Mouse (Mus musculus) regulatory T cell (primary cell): Measurements from ENCODE around the gene Tmem251.

ENCODE experiments used
- in situ Hi-C: fragments of 300-600 bp; cut with MboI, MseI; formaldehyde crosslinking; loops from one replicate; pipeline ENCODE4 v1.15.1; 2025; ENCODE audit warnings: high pct_unique_total_duplicates

Tmem251 gene

DNA sequence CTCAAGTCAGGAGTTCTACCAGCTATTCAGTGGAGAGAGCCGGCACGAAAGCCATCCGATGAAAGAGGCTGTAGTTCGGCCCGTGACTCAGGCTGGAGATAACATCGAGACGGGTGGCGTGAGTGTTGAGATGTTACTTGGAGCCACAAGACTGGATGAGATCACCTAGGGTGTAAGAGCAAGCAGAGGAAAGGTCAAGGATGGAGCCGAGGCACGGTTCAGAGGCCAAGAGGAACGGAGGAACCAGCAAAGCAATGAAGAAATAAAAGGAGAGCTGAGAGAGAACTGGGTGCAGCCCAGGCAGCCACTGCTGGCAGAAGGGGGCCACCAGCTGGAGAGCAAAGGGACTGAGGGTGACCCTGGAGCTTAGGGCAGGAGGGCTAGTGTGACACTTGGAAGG lies 35.3 kb upstream of the Tmem251 start:
- in situ Hi-C loops: loop anchor here (5.0 kb wide), 1 partner anchor 126 kb away; no protein-coding TSS in a partner anchor

DNA sequence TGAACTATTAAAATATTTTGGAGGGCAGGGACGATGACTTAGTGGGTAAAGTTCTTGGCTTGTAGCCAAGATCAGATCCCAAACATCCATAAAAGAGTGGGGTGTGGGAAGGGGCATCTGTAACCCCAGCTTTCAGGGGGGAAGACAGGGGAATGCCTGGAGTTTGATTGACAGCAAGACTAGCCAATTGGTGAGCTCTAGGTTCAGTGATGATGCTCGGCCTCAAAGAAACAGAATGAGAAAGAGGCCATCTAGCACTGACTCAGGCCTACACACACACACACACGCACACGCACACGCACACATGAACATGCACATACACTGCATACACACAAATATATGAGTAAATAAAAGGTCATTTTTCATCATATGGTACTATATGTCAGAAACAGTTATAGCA lies 33.7 kb upstream of the Tmem251 start:
- in situ Hi-C loops: loop anchor here (5.0 kb wide), 1 partner anchor 128 kb away; no protein-coding TSS in a partner anchor

DNA sequence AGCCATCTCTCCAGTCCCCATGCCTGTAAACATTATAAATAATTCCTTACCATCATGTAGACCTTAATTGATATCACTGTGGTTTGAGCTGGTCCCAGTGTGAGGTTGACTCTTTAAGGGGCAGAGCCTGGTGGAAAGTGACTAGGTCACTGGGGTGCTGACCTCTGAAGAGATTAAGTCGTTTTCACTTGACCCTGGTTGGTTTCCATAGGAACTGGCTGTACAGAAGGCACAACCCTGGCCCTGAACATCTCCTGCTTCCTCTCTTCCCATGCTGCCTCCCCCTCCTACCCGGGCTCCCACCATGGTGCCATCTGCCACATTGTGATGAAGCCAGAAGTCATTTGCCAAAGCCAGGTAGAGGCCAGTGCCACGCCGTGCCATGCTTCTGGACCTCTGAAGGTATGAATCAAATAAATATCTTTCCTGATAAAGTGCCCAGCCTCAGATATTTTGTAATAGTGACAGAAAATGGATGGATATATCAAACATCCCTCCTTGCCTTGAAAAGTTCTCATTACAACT lies 32.6 kb upstream of the Tmem251 start:
- in situ Hi-C loops: no loop called here

DNA sequence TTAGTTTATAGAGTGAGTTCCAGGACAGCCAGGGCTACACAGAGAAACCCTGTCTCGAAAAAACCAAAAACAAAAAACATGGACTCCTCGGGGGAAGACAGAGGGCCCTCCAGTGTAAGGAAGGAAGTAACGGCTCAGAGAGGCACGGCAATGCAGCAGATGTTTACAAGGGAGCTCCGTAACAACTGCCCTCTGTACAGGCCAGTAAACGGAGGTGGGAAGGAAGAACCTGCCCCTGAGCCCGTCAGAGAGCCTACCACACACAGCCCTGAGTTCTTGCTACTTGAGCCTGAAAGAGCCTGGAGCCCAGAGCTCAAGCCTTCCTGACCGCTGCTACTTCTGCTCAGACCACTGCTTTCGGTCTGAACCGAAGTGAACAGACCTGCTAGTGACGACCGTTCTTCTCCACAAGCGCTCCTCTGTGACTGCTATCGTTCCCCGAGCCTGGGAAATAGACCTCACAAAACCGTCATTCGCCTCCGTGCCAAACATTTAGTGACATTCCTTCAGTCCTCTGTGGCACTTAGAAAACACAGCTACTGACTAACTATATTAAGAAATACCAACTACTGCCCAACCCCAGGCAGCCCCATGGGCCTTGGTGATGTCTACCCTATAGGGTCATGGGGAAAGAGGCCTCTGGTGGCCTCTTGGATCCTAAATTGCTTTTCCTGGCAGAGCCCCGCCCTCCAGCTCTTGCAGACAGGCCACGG lies 30.3 kb upstream of the Tmem251 start:
- in situ Hi-C loops: no loop called here

DNA sequence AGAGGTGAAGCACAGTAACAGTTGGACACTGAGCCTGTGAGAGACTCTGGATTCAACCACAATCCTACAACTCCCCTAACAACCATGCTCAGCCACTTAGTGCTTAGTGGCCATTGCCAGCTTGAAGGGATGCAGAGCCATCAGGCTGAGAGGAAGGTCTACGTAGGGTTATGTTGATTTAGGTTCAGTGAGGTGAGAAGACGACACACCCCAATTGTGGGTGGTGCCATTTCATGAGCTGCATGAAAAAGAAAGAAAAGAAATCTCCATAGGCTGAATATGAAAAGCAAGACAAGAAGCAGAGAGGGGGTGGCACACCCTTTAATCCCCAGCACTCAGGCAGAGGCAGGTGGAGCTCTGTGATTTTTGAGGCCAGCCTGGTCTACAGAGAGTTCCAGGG lies 29.4 kb upstream of the Tmem251 start:
- in situ Hi-C loops: no loop called here

DNA sequence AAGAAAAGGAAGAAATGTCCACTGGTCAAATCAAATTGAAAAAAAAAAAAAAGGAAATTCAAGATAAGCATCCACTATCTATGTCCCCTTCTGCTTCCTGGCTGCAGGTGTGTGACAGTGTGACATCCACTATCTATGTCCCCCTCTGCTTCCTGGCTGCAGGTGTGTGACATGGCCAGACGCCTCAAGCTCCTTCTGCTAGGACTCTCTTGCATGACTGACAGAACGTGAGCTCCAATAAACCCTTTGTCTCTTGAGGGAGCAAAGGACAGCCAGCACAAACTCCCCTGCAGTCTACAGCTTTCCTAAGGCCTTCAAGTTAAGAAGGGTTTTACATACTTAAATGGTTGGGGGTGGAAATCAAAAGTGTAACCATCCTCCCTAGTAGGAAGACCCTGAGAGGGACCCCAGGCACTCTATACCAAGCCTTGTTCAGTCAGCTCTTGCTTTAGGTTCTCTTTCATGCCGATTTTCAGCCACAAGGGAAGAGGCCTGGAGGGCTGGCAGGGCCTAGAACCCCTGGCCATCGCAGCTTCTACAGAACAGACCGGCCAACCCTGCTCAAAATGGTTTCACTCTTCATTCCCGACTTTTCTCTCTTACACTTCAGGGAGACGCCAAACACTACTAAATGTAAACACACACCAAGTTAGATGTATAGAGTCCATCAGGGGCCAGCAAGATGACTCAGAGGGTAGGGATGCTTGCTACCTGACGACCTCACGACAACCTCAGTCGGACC lies 28.7 kb upstream of the Tmem251 start:
- in situ Hi-C loops: no loop called here

DNA sequence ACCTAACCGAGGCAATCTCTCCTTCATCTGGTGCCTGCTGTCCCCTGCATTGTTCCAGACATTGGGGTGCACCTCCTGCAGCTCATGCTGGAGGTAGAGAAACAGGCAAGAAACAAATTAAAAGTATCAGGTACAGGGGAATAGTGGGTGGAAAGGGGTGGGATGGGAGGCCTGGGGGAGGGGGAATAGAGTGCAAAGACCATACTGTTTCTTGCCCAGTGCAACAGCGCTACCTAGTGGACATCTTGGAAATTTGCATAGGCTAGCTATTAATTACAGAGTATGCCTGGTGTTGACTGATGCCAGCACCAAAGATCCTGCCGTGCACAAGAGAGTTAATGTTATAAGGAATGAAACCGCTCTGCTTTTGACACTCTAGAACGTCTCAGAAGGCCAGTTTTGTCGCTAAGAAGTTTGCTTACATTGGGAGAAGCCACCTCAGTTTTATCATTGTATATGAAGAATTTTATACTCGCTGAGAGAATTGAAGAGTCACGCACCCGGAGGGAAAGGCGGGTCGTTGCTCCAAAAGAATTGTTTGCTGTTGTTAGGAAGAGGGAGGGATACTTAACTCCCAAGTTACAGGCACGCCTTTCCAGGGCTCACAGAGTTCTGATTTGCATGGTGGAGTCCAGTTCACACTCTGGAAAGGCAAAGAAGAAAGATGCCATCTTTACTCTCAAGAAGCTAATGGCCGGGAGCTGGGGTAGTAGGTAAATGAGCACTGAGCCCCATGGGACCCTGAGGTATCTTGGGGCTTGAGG lies 23.8 kb upstream of the Tmem251 start:
- in situ Hi-C loops: no loop called here

DNA sequence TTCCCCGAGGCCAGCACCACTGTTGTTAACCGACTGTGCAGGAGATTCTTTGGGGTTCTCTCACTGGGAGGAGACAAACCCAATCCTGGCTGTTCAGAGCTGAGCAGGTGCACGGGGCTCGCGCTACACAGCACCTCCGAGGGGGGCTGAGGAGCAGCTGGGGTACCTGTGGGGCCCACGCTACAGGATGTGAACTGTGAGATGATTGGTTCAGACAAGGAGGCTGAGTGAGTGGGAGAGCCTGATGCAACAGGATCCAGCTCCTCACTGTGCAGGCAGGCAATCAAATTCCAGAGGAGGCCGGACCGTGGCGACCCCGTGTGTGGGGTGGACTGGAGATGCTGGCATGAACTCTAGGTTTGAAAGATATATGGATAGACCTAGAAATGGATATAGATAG lies 21.1 kb upstream of the Tmem251 start:
- in situ Hi-C loops: no loop called here

DNA sequence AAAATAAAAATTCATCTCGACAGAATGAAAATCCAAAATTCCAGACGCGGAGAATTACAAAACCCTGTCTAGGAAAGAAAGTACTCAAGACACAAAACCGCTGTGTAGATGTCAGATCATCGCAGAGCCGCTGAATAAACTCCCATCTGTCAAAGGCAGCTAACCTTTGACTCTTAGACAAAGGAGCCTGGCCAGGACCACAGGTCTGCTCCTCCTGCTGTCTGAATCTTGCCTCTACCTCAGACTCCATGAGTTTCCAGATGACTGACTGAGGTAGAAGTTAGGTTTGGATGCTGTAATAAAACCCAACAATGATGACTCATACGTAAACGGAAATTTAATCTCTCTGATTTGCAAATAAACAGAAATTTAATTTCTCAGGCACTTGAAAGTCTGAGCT lies 20.6 kb upstream of the Tmem251 start:
- in situ Hi-C loops: no loop called here

DNA sequence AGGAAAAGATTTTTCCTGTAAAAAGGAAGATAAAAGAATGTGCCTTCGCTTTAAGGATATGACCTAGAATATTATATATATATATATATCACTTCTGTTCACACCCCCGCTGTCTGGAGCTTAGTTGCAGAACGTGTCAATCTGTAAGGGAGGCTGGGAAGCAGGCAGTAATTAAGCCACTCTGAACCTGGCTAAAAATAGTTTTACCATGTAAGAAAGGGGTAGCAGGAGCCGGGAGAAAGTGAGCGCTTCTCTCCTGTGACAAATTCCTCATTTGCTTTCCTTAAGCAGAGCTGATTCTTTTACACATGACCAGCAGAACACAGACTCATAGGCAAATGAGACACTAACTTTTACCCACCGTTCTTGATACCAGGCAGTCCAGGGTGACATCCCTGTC lies 19.7 kb upstream of the Tmem251 start:
- in situ Hi-C loops: no loop called here

DNA sequence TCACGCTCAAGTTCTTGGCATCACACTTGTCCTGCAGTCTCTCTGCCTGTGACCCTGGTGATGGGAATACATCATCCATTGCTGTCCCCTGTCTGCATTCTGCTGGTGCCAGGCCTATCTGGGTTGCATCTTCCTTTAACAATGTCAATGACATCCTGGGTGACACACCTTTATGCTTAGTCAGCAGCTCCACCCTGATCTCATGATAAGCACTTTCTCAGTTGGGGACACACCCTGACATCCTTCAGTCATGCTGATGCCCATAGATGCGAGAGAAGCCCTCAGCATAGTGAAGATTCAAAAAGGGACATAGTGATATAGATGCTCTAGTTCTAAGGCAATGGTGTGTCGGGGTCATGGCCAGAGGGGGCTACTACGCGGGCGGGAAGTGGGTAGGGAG lies 18.4 kb upstream of the Tmem251 start:
- in situ Hi-C loops: loop anchor here (5.0 to 25.0 kb wide), 2 partner anchors 48 to 213 kb away; no protein-coding TSS in a partner anchor

DNA sequence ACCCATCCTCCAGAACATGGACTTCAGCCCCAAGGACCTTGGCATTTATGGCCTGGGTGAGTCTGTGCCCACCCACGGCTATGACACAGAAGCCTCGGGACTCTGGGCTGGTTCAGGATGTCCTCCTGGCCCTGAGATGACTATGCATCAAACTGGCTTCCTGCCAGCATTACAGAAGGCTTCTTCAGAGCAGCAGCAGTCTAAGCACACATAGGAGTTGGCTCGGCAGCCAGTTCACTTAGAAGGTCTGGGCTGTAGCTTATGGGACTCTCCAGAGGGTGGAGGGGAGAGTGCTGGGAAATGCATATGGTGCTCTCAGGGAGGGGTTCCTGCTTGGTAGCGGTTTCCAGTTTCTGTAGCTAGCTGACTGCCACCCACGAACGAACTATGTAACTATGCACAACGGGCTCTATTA lies 17.8 kb upstream of the Tmem251 start:
- in situ Hi-C loops: loop anchor here (5.0 to 25.0 kb wide), 2 partner anchors 48 to 213 kb away; no protein-coding TSS in a partner anchor

DNA sequence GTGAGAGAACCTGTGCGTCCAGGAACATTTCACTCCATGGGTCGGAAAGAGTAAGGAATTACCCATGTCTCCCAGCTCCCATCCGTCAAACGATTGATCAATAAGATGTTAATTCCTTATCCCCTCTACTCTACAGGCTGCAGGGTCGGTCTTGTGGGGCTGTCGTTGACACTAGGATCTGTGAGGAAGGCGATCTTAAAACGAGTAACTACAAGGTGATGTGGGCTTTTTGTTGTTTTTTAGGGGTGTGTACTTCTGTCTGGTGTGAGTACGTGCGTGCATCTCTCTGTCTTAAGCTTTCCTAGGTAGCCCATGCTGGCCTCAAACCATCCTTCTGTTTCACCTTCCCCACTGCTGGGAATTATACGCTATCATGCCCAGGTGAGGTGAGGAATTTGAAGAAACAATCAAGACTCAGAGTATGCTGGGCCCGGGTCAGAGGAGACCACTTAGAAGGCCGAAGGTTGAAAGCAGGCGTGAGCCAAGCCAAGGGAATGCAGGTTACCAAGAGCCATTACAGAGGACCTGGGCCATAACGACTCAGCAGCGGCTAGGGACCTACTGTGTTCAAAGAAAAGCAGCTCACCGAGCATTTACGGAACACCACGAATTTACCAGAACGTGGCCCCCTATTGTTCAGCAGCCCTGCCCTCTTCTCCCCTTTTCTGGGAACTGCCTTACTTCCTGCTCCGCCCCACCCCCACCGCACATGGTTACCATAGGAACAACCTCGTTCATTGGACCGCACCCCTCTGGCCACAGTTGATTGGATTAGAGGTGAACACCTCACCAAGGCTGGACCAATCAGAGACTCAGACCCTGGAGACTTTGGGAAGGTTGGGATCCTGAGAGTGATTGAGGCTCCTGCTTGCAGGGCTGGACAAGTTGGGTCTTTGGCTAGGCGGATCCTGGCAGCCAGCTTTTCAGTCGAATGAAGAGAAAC lies 13.4 kb upstream of the Tmem251 start:
- in situ Hi-C loops: loop anchor here (5.0 to 25.0 kb wide), 2 partner anchors 53 to 218 kb away; no protein-coding TSS in a partner anchor

DNA sequence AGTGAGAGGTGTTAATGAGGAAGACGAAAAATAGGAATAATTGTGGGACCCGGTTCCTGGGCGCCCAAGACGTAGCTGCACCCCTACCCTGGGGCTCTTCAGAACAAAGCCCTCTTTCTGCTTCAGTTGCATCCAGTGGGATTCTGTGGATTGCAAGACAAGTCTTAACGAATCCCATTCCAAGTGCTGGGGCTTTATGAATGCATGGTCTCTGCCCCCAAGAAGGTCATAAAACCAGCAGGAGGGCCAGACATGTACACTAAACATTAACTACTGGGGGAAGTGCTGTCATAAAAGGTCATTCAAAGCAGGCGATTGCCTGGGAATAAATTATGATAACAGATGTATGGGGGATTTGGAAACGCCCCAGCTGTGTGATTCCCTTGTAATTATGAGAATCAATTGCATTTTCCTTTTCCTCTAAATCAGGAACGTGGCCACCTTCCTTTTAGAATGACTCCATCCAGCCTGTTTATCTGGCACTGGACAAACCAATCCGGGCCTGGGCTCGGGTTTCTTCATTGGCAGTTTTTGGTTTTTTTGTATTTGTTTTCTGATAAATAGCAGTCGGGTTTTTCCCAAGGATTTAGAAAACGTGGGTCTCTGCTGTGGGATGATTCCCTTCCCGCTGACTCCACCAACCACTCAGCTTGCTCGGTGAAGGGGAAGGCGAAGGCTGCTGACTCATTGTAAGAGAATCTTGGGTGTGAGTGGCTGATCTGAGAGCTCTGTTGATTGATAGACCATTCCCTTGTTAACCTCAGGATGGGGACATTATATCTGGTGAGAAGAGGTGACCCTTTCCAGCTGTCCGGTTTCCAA lies 12.6 kb upstream of the Tmem251 start:
- in situ Hi-C loops: loop anchor here (25.0 kb wide), 1 partner anchor 219 kb away; no protein-coding TSS in a partner anchor

DNA sequence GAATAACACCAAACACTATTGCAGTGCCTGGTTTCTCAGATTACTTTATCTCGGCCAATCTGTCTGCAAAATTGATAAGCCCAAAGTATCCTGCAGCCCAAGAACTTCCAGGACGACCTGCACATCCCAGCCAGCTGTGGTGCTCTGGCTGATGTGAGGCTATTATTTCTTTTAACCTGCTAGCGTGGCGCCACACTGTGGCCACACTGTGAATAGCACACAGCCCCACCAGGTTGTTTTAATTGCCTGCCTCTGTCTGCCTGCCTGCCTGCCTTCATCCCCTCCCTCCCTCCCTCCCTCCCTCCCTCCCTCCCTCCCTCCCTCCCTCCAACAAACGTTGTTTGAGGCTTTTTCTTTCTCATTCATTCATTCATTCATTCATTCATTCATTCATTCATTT lies 10.2 kb upstream of the Tmem251 start:
- in situ Hi-C loops: loop anchor here (25.0 kb wide), 1 partner anchor 221 kb away; no protein-coding TSS in a partner anchor

DNA sequence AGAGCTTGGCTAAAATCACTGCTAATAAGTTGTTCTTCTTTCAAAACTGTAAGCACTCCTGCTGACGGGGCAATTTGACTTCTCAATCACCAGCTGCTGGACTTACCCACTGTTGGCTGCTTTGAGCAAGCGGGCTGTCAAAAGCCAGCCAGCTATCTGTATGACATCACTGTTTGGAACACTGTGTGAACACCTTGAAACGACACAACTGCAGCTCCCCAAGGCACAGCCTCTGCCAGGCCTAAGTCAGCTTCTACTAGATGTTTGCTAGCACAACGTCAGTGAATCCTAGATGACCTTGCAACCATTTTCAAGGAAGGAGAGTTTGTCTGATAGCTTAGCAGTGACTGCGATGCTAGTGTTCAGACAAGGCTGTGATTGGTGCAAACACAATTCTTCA lies 4.5 kb upstream of the Tmem251 start:
- in situ Hi-C loops: loop anchor here (25.0 kb wide), 1 partner anchor 227 kb away; no protein-coding TSS in a partner anchor

DNA sequence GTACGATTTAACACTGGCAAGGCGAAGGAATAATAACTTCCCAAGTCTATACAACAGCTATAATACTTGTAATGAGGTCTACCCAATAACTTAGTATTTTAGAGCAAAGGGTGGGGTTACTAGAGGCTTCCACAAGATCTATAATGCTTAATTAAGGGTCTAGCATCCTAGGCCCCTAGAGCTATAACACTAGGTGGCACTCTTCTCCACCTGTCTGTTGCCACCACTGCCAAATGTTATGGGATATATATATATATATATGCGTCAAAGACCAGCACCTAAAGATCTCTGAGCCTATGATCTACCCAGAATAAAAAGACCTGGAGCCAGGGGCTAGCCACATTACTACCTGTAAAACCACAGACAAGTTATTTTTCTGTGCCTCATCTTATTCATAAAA lies 3.3 kb upstream of the Tmem251 start:
- in situ Hi-C loops: loop anchor here (25.0 kb wide), 1 partner anchor 228 kb away; no protein-coding TSS in a partner anchor

DNA sequence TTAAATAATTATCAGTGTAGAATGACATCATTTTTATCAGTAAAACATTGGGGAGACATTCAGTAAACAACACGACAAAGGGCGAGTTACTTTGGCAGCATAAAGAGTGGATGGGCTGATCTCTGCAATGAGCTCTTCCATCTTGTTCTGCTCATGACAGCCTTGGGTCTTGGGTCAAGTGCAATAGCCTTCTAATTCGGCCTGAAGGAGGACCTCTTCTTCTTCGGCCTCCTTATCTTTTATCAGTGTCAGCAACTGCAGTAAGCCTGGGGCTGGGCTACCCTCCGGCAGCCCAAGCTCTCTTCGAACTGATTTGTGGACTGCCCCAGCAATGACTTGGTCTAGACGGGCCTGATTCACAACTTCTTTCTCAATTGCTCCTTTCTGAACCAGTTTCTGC lies 1.5 kb upstream of the Tmem251 start:
- in situ Hi-C loops: loop anchor here (25.0 kb wide), 1 partner anchor 230 kb away; no protein-coding TSS in a partner anchor

DNA sequence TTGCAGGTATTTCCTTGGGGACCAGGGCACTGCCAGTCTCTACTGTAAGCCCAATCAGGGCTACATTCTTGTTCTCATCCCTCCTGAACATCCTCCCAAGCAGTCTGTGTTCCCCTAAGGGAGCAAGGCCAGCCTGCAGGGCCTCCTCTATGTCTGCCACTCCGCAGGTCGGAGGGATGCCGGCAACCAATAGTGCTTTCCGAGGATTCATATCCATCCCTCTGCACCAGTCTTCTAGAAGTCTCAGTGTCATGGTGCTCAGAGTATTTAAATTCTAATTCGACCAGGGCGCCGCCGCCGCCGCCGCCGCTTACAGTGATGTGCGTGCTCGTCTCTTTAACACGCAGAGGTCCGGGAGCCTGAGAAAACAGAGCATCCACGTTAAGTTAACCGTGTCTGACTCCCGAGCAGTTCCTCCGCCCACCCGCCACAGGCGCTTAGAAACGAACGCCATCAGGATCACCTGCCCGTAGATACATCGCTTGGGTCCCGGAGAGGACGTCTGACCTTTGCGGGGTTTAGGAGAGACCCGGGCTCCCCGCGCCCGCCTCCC lies 450 bp upstream of the Tmem251 start:
- in situ Hi-C loops: loop anchor here (25.0 kb wide), 1 partner anchor 231 kb away; no protein-coding TSS in a partner anchor
